1 mouse cellular context compared by ENCODE assay signal in genomic region chr2:34406601-34407464, GRCm38 (mm10).
TF ChIP-seq lines count a peak whose summit lies in the region.

TSS of gene Mapkap1 (plus strand) at chr2:34406771.

TF ChIP-seq in MEL, 35 proteins besides CTCF, POLR2A, EP300 and RAD21 (continued from another document):
- peak; percentile 75 for TF ChIP-seq NELFE (IDR thresholded peaks at IDR 0.05; ENCODE audit: low read depth, low read length)
- peak; percentile 91 for TF ChIP-seq SIN3A (IDR thresholded peaks at IDR 0.05; ENCODE audit: low read length)
- TF ChIP-seq MAFK (IDR thresholded peaks at IDR 0.05; ENCODE audit: borderline replicate concordance, low read depth, low read length), result no peak
- no peak for TF ChIP-seq USF2 (IDR thresholded peaks at IDR 0.05; ENCODE audit: borderline replicate concordance in 1 of 2, insufficient read depth in 1 of 2, low read depth in 1 of 2, low read length in 2 of 2)
- TF ChIP-seq USF1 (IDR thresholded peaks at IDR 0.05; ENCODE audit: low read depth, low read length), result 0 out of 2 replicates have a peak, but pooled peaks have one; percentile 27
